Mouse (Mus musculus) adrenal gland, postnatal 10 days (tissue): ENCODE results near the gene Stx8. TPM values are rescaled to one million over a fixed set of nuclear protein-coding genes. Genes with fewer than 3 reads are reported as not detected.

Experiments
- DNase-seq: peaks from one replicate; pipeline ENCODE4 v3.0.0; 2021; ENCODE audit warnings: mixed read lengths
- total RNA-seq, 2 experiments: library from RNA; stranded (reverse); gene quantifications; 2 replicates each; pipeline ENCODE4 v1.2.3; 2021

The Stx8 gene
- total RNA-seq, 2 experiments from 2014 or later: 33.2 to 34.1 TPM

- no peak for DNase-seq
Measured at GRCm38 (mm10) chr11:68086221-68086620, 120.2 kb downstream of the Stx8 start.

- no peak for DNase-seq
Measured at GRCm38 (mm10) chr11:68089426-68089825, 123.4 kb downstream of the Stx8 start.

DNA sequence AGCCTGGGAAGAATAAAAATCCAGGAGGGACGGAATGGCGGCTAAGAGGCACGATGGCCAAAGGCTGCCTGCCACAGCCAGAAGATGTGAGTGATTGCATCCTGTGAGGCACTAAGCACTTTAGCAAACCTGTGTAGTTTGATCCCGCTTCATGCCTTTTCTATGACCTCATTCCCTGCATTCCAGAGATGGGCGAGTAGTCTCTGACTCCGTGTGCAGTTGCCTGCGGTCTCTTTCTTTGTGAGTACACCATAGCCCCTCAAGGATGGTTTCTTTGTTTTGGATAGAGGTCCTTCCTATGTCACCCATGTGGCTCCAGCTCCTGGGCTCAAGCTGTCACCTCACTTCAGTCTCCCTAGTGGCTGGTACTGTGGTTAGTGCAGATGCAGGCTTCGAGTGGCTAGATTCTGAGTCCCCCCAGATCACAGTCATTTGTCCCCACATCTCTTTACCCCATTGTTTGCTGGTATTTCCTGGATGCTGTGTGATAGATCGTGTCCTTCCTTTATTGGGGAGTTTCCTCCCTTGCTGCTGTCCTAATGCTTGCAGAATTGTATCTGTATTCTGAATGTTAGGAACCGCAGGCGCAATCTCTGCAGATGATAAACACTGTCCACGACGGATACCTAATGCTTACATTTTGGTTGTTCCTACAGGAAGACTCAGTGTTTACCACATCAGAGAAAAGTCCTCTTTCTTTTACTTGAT, 124.0 kb downstream of the Stx8 start:
- no peak for DNase-seq

- no peak for DNase-seq
Measured at GRCm38 (mm10) chr11:68091975-68092759, 126.2 kb downstream of the Stx8 start.

GRCm38 (mm10) chr11:68101598-68101997, 135.6 kb downstream of the Stx8 start:
- DNase-seq: no peak

DNA sequence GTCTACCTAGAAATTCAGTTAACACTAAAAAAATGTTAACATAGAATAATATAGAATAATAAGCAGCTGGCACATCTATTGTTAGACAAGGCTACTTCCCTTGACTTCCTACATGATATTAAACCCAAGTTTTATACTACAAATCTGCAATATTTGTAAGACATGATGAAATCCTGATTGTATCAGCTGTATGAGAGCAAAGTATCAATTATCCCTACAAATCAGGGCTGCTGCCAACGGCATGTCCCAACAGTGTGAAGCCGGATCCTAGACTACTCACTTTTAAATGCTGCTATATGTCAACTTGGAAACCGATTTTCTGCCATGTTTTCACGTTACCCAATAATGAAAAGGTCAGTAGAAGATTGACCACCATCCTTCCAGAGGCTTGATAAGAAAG, 137.5 kb downstream of the Stx8 start:
- DNase-seq: no peak

DNA sequence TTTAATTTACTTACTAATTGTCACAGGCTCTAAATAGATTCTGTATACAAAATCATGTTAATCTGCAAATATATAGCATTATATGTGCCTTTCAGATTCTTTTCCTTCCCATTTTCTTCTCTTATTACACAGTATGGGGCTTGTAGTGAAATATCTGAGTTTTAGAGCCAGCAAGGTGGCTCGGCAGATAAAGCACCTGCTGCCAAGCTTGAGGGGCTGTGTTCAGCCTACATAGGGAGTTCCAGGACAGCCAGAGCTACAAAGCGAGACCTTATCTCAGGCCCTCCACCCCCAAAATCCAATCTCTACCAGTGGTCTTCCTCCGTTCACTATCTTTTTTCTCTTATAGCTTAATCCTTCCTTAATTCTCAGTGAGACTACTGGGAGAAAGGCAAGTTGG, 140.1 kb downstream of the Stx8 start:
- no peak for DNase-seq

GRCm38 (mm10) chr11:68113454-68114100, 147.6 kb downstream of the Stx8 start:
- no peak for DNase-seq

- DNase-seq: no peak
Measured at GRCm38 (mm10) chr11:68114202-68114601, 148.2 kb downstream of the Stx8 start.

DNA sequence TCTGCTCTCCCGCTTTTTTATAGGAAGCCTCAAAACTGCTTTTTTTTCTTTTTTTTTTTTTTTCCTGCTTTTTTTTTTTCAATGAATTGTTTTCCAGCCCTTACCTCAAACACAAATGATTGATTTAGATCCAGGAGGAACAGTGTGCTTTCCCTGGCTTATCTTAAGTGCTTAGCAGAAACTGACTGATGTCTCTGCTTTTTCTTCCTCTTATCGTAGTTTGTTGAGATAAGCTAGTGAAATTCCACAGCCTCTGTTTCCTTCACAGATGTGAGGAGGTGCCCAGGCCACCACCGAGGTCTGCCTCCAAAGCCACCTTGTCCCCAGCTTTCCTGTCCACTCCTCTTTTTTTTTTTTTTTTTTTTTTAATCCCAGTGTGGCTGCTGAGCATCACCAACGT, 150.2 kb downstream of the Stx8 start:
- no peak for DNase-seq

- no peak for DNase-seq
Measured at GRCm38 (mm10) chr11:68117878-68118660, 152.1 kb downstream of the Stx8 start.

GRCm38 (mm10) chr11:68118679-68119078, 152.7 kb downstream of the Stx8 start:
- no peak for DNase-seq

DNA sequence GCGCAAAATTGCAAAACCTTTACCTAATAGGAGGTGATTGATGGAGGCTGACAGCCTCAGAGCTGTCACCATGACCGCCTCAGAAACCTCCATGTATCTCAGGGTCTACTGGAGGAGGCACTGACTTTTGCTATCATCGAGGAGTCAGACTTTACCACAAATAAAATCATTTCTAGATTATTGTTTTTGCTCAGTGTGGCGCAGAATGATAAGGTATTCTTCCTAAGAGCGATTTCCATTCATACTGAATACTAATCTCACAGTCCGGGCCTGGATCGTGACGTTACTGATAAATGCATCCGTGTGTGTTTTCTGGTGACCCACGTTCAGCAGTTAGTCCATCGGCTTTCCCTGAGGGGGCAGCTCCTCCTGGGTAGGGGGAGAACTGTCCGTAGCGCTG, 153.1 kb downstream of the Stx8 start:
- DNase-seq: no peak

GRCm38 (mm10) chr11:68121260-68121659, 155.3 kb downstream of the Stx8 start:
- DNase-seq: no peak

- no peak for DNase-seq
Measured at GRCm38 (mm10) chr11:68121660-68122059, 155.7 kb downstream of the Stx8 start.

- no peak for DNase-seq
Measured at GRCm38 (mm10) chr11:68126071-68126470, 160.1 kb downstream of the Stx8 start.

GRCm38 (mm10) chr11:68134494-68134893, 168.5 kb downstream of the Stx8 start:
- DNase-seq: no peak

DNA sequence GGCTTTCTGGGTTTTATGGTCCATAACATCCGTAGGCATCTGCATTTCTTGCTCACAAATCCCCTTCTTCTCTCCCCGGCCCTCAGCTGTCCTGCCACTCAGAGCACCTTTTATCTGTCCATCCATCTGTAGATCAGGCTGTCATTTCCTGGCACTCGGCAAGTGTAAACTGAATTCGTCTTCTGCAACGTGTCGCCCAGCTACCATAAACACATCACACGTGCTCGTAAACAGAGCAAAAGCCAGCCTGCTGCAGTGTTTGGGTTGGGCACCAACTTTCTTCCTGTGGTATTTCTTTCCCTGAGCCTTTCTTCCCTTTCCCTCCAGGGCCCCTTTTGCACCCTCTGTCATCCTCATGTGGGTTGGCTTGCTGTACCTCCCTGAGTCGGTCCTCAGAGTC, 169.4 kb downstream of the Stx8 start:
- no peak for DNase-seq

GRCm38 (mm10) chr11:68136687-68137086, 170.7 kb downstream of the Stx8 start:
- DNase-seq: no peak

- DNase-seq: no peak
Measured at GRCm38 (mm10) chr11:68142296-68142695, 176.3 kb downstream of the Stx8 start.

- DNase-seq: peak; percentile 17
Measured at GRCm38 (mm10) chr11:68144235-68145065, 178.5 kb downstream of the Stx8 start.
